Mouse (Mus musculus) intestine, embryonic 16.5 days (tissue): ENCODE measurements around the gene Gucd1. TPM values are rescaled to one million over a fixed set of nuclear protein-coding genes. Genes with fewer than 3 reads are reported as not detected.
A peak's percentile ranks its signal among the peaks of the same experiment; 100 is the strongest.
"Not testable (repeated sequence)": the region's sequence is repeated elsewhere in the genome, so short reads cannot be mapped to it uniquely, and the experiment has no call there.

Experiments used
- ATAC-seq: fragments of 200-750 bp; cut with Nextera tagmentation; 2 replicates; pipeline ENCODE4 v1.8.0; 2017; ENCODE audit warnings: moderate TSS enrichment, moderate library complexity
- H3K27ac ChIP-seq: fragments of 300-500 bp; sonication (generic); 2 replicates; pipeline ENCODE4 v1.5.1; 2014; ENCODE audit warnings: mild to moderate bottlenecking, low read length
- H3K27me3 ChIP-seq: fragments of 300-500 bp; sonication (generic); replicated peaks from 2 replicates; pipeline ENCODE4 v1.6.1; 2014; ENCODE audit warnings: low read length, control low read depth, mixed read lengths; ENCODE audit not compliant: control insufficient read depth, insufficient read depth
- H3K36me3 ChIP-seq: fragments of 300-500 bp; sonication (generic); 2 replicates; pipeline ENCODE4 v1.6.1; 2014; ENCODE audit warnings: low read length, control low read depth; ENCODE audit not compliant: control insufficient read depth, insufficient read depth
- H3K4me1 ChIP-seq: fragments of 300-500 bp; sonication (generic); 2 replicates; pipeline ENCODE4 v1.6.1; 2014; ENCODE audit warnings: low read length, control low read depth, mixed read lengths; ENCODE audit not compliant: control insufficient read depth, insufficient read depth
- H3K4me2 ChIP-seq: fragments of 300-500 bp; sonication (generic); 2 replicates; pipeline ENCODE4 v1.6.1; 2014; ENCODE audit warnings: low read depth, low read length, control low read depth
- H3K4me3 ChIP-seq: fragments of 300-500 bp; sonication (generic); 2 replicates; pipeline ENCODE4 v1.5.1; 2014; ENCODE audit warnings: mild to moderate bottlenecking, low read length
- H3K9ac ChIP-seq: fragments of 300-500 bp; sonication (generic); 2 replicates; pipeline ENCODE4 v1.6.1; 2014; ENCODE audit warnings: low read depth, low read length
- H3K9me3 ChIP-seq: fragments of 300-500 bp; sonication (generic); 2 replicates; pipeline ENCODE4 v1.6.1; 2016; ENCODE audit warnings: low read length, control low read depth; ENCODE audit not compliant: control insufficient read depth
- WGBS: fragments of 180-500 bp; shearing (Covaris S2); extraction: QIAGEN DNeasy Blood & Tissue Kit; methylation state at CpG from one replicate; pipeline ENCODE4 v1.1.7; 2014; 5-methylcytosine and 5-hydroxymethylcytosine counted together
- polyA plus RNA-seq: library from polyadenylated mRNA; unstranded; fragments of >200 nt; fragmentation: Nextera tagmentation; extraction: Ambion mirVana; gene quantifications from 2 replicates; pipeline ENCODE4 v1.2.1, GENCODE M21; 2015

The Gucd1 gene
- polyA plus RNA-seq, 1 experiment from 2014 or later: 55.5 TPM

GRCm38 (mm10) chr10:75512796-75513195 is 5.0 kb downstream of the Gucd1 start:
- no peaks in the 10 kb centered on the region for H3K27me3 ChIP-seq
- H3K4me3 ChIP-seq: no peak overlapping the region
- ATAC-seq: peak; percentile 6
- WGBS: 79% methylated on average over 7 of the region's 7 CpGs
- H3K27ac ChIP-seq: peak overlapping the region; percentile 61
- H3K4me2 ChIP-seq: peak overlapping the region; percentile 20; the same call in 1 of the 2 replicates
- H3K9me3 ChIP-seq: no peaks in the 10 kb centered on the region
- peaks cover 39% of the 10 kb centered on the region for H3K36me3 ChIP-seq
- no peak overlapping the region for H3K9ac ChIP-seq
- H3K4me1 ChIP-seq: peaks cover 18% of the 10 kb centered on the region; the same call in 1 of the 2 replicates

- ATAC-seq: no peak
- Histone ChIP-seq H3K36me3 (peaks cover 39% of the 10 kb centered on the region), H3K9me3 (no peaks in the 10 kb centered on the region), H3K27ac (no peak overlapping the region), H3K27me3 (no peaks in the 10 kb centered on the region), H3K4me3 (no peak overlapping the region), H3K4me1 (peaks cover 18% of the 10 kb centered on the region; the same call in 1 of the 2 replicates), H3K4me2 (no peak overlapping the region), H3K9ac (no peak overlapping the region)
- 89% methylated on average over 7 of the region's 7 CpGs for WGBS
Measured at GRCm38 (mm10) chr10:75511897-75512296, 5.9 kb downstream of the Gucd1 start.

DNA sequence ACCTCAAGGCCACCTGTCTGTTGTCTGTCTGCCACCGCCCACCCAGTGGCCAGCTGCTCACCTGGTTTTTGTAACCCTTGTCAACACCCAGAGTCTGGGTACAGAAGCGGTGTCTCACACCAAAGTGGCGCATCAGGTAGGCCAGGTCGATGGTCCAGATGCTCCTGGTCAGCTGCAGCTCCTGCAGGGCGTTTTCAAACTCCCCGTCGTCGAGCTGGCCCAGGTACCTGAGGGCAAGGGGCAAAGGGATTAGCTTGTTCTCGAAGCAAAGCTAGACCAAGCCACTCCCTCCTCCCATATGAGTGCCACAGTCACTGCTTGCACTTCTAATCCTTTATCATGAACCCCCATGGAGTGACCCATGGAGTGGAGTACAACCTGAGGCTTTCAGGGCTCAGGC is 6.7 kb downstream of the Gucd1 start:
- H3K9me3 ChIP-seq: no peaks in the 10 kb centered on the region
- WGBS: 84% methylated on average over 9 of the region's 9 CpGs
- ATAC-seq: no peak
- H3K4me1 ChIP-seq: peaks cover 18% of the 10 kb centered on the region; the same call in 1 of the 2 replicates
- no peak overlapping the region for H3K4me2 ChIP-seq
- no peak overlapping the region for H3K4me3 ChIP-seq
- H3K9ac ChIP-seq: no peak overlapping the region
- no peak overlapping the region for H3K27ac ChIP-seq
- H3K36me3 ChIP-seq: peaks cover 39% of the 10 kb centered on the region
- no peaks in the 10 kb centered on the region for H3K27me3 ChIP-seq

- no peak for ATAC-seq
- Histone ChIP-seq H3K36me3 (peaks cover 39% of the 10 kb centered on the region), H3K27ac (no peak overlapping the region), H3K9ac (no peak overlapping the region), H3K4me2 (no peak overlapping the region), H3K9me3 (no peaks in the 10 kb centered on the region), H3K27me3 (no peaks in the 10 kb centered on the region), H3K4me3 (no peak overlapping the region), H3K4me1 (peaks cover 12% of the 10 kb centered on the region; the same call in 1 of the 2 replicates)
- WGBS: 97% methylated on average over 7 of the region's 7 CpGs
Measured at GRCm38 (mm10) chr10:75510446-75510845, 7.3 kb downstream of the Gucd1 start.

- WGBS: 89% methylated on average over 3 of the region's 3 CpGs
- not testable (repeated sequence) for ATAC-seq, H3K27ac ChIP-seq, H3K4me1 ChIP-seq, H3K9me3 ChIP-seq, H3K27me3 ChIP-seq, H3K4me3 ChIP-seq, H3K9ac ChIP-seq, H3K4me2 ChIP-seq
- peaks cover 28% of the 10 kb centered on the region for H3K36me3 ChIP-seq
Measured at GRCm38 (mm10) chr10:75505928-75506327, 11.8 kb downstream of the Gucd1 start.

DNA sequence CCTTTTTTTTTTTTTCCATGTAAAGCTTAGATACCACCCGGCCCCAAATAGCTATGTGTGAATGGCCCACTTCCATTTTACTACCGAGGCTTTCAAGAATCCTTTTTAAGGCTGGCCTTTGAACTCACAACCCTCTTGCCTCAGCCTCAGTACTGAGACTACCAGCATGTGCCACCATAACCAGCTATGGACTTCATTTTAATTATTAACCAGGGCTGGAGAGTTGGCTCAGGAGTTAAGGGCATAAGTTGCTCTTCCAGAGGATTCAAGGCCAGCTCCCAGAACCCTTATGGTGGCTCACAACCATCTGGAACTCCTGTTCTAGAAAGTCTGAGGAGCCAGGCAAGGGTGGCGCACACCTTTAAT is 12.7 kb downstream of the Gucd1 start:
- no peaks in the 10 kb centered on the region for H3K27me3 ChIP-seq
- no peaks in the 10 kb centered on the region for H3K9me3 ChIP-seq
- peak; percentile 79 for ATAC-seq
- H3K27ac ChIP-seq: peak overlapping the region; percentile 60
- no peak overlapping the region for H3K9ac ChIP-seq
- no peak overlapping the region for H3K4me3 ChIP-seq
- H3K36me3 ChIP-seq: peaks cover 21% of the 10 kb centered on the region
- WGBS: 52% methylated on average over 3 of the region's 3 CpGs
- H3K4me2 ChIP-seq: no peak overlapping the region
- peaks cover 3% of the 10 kb centered on the region; the same call in 1 of the 2 replicates for H3K4me1 ChIP-seq

DNA sequence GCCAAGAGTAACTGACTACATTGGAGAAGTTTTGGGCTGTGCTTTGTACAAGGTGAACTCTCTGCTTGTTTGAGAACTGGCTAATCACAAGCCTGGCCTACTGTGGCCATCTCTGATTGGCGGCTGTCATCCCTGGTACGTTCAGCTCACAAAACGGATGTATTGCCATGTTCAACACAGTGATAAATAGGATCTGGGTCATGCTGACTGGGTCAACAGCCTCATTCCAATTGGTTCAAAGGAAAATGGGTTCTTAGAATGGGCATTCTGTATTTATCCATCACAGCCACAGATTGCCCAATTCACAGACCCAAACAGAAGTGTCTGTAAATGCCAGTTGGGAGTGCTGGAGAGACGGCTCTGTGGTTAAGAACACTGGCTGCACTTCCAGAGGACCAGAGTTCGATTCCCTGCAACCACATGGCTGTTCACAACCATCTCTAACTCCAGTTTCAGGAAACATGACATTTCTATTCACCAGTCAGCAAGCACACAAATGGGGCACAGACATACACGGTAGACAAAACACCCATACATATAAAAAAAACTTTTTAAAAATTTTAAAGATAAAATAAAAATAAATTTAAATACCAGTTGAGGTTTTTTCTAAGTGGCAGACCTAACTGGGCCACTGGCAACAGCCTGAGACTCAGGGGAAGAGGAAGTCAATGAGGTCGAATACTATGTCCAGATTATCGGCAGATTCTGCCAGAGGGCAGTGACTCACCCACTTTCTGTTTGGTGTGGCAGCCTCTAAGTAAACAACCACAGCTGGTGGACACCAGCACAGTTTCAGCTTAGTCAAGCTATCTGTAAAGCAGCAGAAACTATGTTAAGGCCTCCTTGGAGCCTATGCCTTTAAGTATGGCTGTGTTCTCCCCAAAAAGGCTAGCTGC is 13.3 kb downstream of the Gucd1 start:
- H3K9me3 ChIP-seq: no peaks in the 10 kb centered on the region
- ATAC-seq: peak; percentile 47
- peak overlapping the region; percentile 60; the same call in 1 of the 2 replicates for H3K27ac ChIP-seq

DNA sequence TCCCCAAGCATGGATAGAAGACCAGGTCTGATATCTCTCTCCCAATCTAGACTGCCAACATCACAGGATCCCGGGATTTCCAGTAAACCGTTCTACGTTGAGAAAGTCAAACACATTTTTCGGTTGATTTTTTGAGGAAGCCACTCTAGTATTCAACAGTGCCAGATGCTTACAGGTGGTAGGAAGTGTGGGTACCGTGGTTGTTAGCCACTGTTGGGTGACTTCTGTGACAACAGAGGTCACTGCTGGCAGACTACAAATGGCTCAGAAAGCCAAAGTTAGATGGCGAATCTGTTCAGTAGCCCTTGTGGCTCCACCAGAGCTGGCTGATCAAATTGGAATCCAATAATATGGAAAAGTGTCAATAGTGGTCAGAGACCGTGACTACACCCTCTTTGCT is 14.1 kb downstream of the Gucd1 start:
- H3K4me2 ChIP-seq: no peak overlapping the region
- H3K36me3 ChIP-seq: peaks cover 7% of the 10 kb centered on the region
- no peaks in the 10 kb centered on the region for H3K27me3 ChIP-seq
- peaks cover 3% of the 10 kb centered on the region for H3K4me1 ChIP-seq
- no peak overlapping the region for H3K27ac ChIP-seq
- 93% methylated on average over 7 of the region's 7 CpGs for WGBS
- no peak for ATAC-seq
- no peak overlapping the region for H3K4me3 ChIP-seq
- no peak overlapping the region for H3K9ac ChIP-seq
- H3K9me3 ChIP-seq: no peaks in the 10 kb centered on the region

More for the DNA sequence above, 13.3 kb downstream of the Gucd1 start:
- Histone ChIP-seq H3K27me3 (no peaks in the 10 kb centered on the region), H3K36me3 (peaks cover 15% of the 10 kb centered on the region), H3K4me2 (no peak overlapping the region), H3K4me3 (no peak overlapping the region), H3K9ac (no peak overlapping the region), H3K4me1 (peaks cover 3% of the 10 kb centered on the region)
- WGBS: 75% methylated on average over 8 of the region's 8 CpGs

GRCm38 (mm10) chr10:75501641-75502040 is 16.1 kb downstream of the Gucd1 start:
- 100% methylated on average over 1 of the region's 1 CpGs for WGBS
- no peaks in the 10 kb centered on the region for H3K9me3 ChIP-seq

More at GRCm38 (mm10) chr10:75501641-75502040, 16.1 kb downstream of the Gucd1 start:
- Histone ChIP-seq H3K9ac (no peak overlapping the region), H3K36me3 (no peaks in the 10 kb centered on the region), H3K27ac (no peak overlapping the region), H3K4me2 (no peak overlapping the region), H3K4me3 (no peak overlapping the region), H3K4me1 (peaks cover 3% of the 10 kb centered on the region), H3K27me3 (no peaks in the 10 kb centered on the region)
- ATAC-seq: no peak
